Mouse (Mus musculus) liver, embryonic 14 days (tissue): ENCODE results near the gene Tgfb1. TPM values are rescaled to one million over a fixed set of nuclear protein-coding genes. Genes with fewer than 3 reads are reported as not detected.

ENCODE experiments used
- polyA plus RNA-seq: library from polyadenylated mRNA; depleted of rRNA; stranded (reverse); fragments of >200 nt; gene quantifications from 2 replicates; pipeline ENCODE4 v1.2.3, GENCODE M21; 2012; rRNA removed

The Tgfb1 gene
- polyA plus RNA-seq, result 13.6 and 20.5 TPM in 2 replicates

GRCm38 (mm10) chr7:25686680-25687531, at the start of gene Tgfb1:
Tgfb1 (plus strand) TSS chr7:25687002.

GRCm38 (mm10) chr7:25658657-25659472, 27.9 kb upstream of the Tgfb1 start, which contains the start of the genes Bckdha and Exosc5:
Bckdha (minus strand) TSS chr7:25658981.
Exosc5 (plus strand) TSS chr7:25659164.

GRCm38 (mm10) chr7:25674719-25675300, 12.0 kb upstream of the Tgfb1 start, which contains the start of gene Tmem91:
Tmem91 (minus strand) TSS chr7:25675166.

GRCm38 (mm10) chr7:25680514-25681258, 6.1 kb upstream of the Tgfb1 start, which contains the start of gene B9d2:
B9d2 (plus strand) TSS chr7:25680780.

GRCm38 (mm10) chr7:25718788-25719417, 32.1 kb downstream of the Tgfb1 start, which contains the start of gene Ccdc97:
Ccdc97 (minus strand) TSS chr7:25719088.

Other genes starting within 250 kb of the Tgfb1 start
- gene Ceacam1, start 209.4 kb upstream of the Tgfb1 start, polyA plus RNA-seq, result 2.7 and 3.0 TPM in 2 replicates
- gene Ceacam2, start 147.1 kb upstream of the Tgfb1 start, polyA plus RNA-seq, result 0.01 TPM in 1 of 2 replicates, not detected in the other
- gene Erich4, start 71.1 kb upstream of the Tgfb1 start, polyA plus RNA-seq, result 0.37 and 0.44 TPM in 2 replicates
- gene Dmac2, start 67.6 kb upstream of the Tgfb1 start, polyA plus RNA-seq, result 7.3 and 8.6 TPM in 2 replicates
- 1.2 and 1.4 TPM in 2 replicates for gene B3gnt8, start 60.3 kb upstream of the Tgfb1 start, polyA plus RNA-seq
- gene Bckdha, start 28.0 kb upstream of the Tgfb1 start, polyA plus RNA-seq, result 17.9 and 19.0 TPM in 2 replicates
- gene Exosc5, start 27.8 kb upstream of the Tgfb1 start, polyA plus RNA-seq, result 31.7 and 35.9 TPM in 2 replicates
- 0.15 and 0.33 TPM in 2 replicates for gene Tmem91, start 11.8 kb upstream of the Tgfb1 start, polyA plus RNA-seq
- 18.9 and 21.0 TPM in 2 replicates for gene B9d2, start 6.2 kb upstream of the Tgfb1 start, polyA plus RNA-seq
- 14.8 and 16.3 TPM in 2 replicates for gene Ccdc97, start 32.1 kb downstream of the Tgfb1 start, polyA plus RNA-seq
- 23.4 and 28.7 TPM in 2 replicates for gene Hnrnpul1, start 67.8 kb downstream of the Tgfb1 start, polyA plus RNA-seq
- gene Axl, start 101.7 kb downstream of the Tgfb1 start, polyA plus RNA-seq, result 5.3 and 6.2 TPM in 2 replicates
- gene Cyp2s1, start 129.9 kb downstream of the Tgfb1 start, polyA plus RNA-seq, result 0.18 and 0.30 TPM in 2 replicates
- 0.01 TPM in 2 replicates for gene Cyp2b10, start 210.6 kb downstream of the Tgfb1 start, polyA plus RNA-seq